Mouse (Mus musculus) embryonic facial prominence, embryonic 11.5 days (tissue): ENCODE measurements at regions not wholly inside any gene's neighbourhood (a gene's known extent, or its start where the extent isn't known, plus 50 kb on each side); places are given as distances from the start of the nearest gene placed in this dataset.

Source experiments
- ATAC-seq: fragments of 200-750 bp; cut with Nextera tagmentation; replicated peaks from 2 replicates; pipeline ENCODE4 v1.8.0; 2017; ENCODE audit warnings: low read depth; ENCODE audit not compliant: insufficient number of reproducible peaks, low FRiP score, low TSS enrichment
- DNase-seq: peaks from one replicate; pipeline ENCODE4 v3.0.0-alpha.2; 2015; ENCODE audit warnings: low spot score
- H3K27ac ChIP-seq: fragments of 300-500 bp; sonication (generic); replicated peaks from 2 replicates; pipeline ENCODE4 v1.5.1; 2014; ENCODE audit warnings: mild to moderate bottlenecking, low read depth, low read length, control low read depth
- H3K27me3 ChIP-seq: fragments of 300-500 bp; sonication (generic); 2 replicates; pipeline ENCODE4 v1.6.1; 2014; ENCODE audit warnings: mild to moderate bottlenecking, low read length, moderate library complexity, mixed read lengths; ENCODE audit not compliant: control insufficient read depth, insufficient read depth
- H3K36me3 ChIP-seq: fragments of 300-500 bp; sonication (generic); replicated peaks from 2 replicates; pipeline ENCODE4 v1.6.1; 2014; ENCODE audit warnings: low read depth, mild to moderate bottlenecking, low read length, moderate library complexity, mixed read lengths; ENCODE audit not compliant: control insufficient read depth, insufficient read depth
- H3K4me1 ChIP-seq: fragments of 300-500 bp; sonication (generic); 2 replicates; pipeline ENCODE4 v1.6.1; 2014; ENCODE audit warnings: low read length, mixed read lengths; ENCODE audit not compliant: control insufficient read depth, insufficient read depth
- H3K4me2 ChIP-seq: fragments of 300-500 bp; sonication (generic); 2 replicates; pipeline ENCODE4 v1.6.1; 2014; ENCODE audit warnings: low read depth, mild to moderate bottlenecking, control low read depth, low read length, moderate library complexity
- H3K4me3 ChIP-seq: fragments of 300-500 bp; sonication (generic); 2 replicates; pipeline ENCODE4 v1.5.1; 2014; ENCODE audit warnings: low read depth, low read length, control low read depth
- H3K9ac ChIP-seq: fragments of 300-500 bp; sonication (generic); replicated peaks from 2 replicates; pipeline ENCODE4 v1.6.1; 2014; ENCODE audit warnings: mild to moderate bottlenecking, control low read depth, low read length
- H3K9me3 ChIP-seq: fragments of 300-500 bp; sonication (generic); replicated peaks from 2 replicates; pipeline ENCODE4 v1.6.1; 2016; ENCODE audit warnings: mild to moderate bottlenecking, low read length, inconsistent platforms, mixed read lengths; ENCODE audit not compliant: control insufficient read depth
- WGBS: fragments of 180-500 bp; shearing (Covaris S2); extraction: QIAGEN DNeasy Blood & Tissue Kit; methylation state at CpG from one replicate; pipeline ENCODE4 v1.1.7; 2014; 5-methylcytosine and 5-hydroxymethylcytosine counted together

- ATAC-seq: no peak
Observed at GRCm38 (mm10) chr13:118849541-118849940, 179.9 kb downstream of the Fgf10 start.

GRCm38 (mm10) chr13:118850708-118851107, 181.1 kb downstream of the Fgf10 start:
- DNase-seq (peak; percentile 60), ATAC-seq (no peak)
- no peaks in the 10 kb centered on the region for H3K9me3 ChIP-seq
- no peak overlapping the region for H3K27ac ChIP-seq
- no peak overlapping the region for H3K4me2 ChIP-seq
- H3K9ac ChIP-seq: no peak overlapping the region
- H3K4me1 ChIP-seq: no peaks in the 10 kb centered on the region
- H3K27me3 ChIP-seq: no peaks in the 10 kb centered on the region
- H3K36me3 ChIP-seq: no peaks in the 10 kb centered on the region
- H3K4me3 ChIP-seq: no peak overlapping the region
- WGBS: 59% methylated on average over 8 of the region's 8 CpGs

More at GRCm38 (mm10) chr13:118849541-118849940, 179.9 kb downstream of the Fgf10 start:
- Histone ChIP-seq H3K27me3 (no peaks in the 10 kb centered on the region), H3K4me1 (no peaks in the 10 kb centered on the region), H3K9me3 (no peaks in the 10 kb centered on the region), H3K9ac (no peak overlapping the region), H3K4me2 (no peak overlapping the region), H3K36me3 (no peaks in the 10 kb centered on the region), H3K27ac (no peak overlapping the region), H3K4me3 (no peak overlapping the region)
- WGBS: 83% methylated on average over 5 of the region's 5 CpGs
- DNase-seq: no peak

- Histone ChIP-seq H3K36me3 (no peaks in the 10 kb centered on the region), H3K4me3 (no peak overlapping the region), H3K9me3 (no peaks in the 10 kb centered on the region), H3K27ac (no peak overlapping the region), H3K9ac (no peak overlapping the region), H3K27me3 (no peaks in the 10 kb centered on the region), H3K4me1 (no peaks in the 10 kb centered on the region), H3K4me2 (no peak overlapping the region)
- DNase-seq (peak; percentile 69), ATAC-seq (peak; percentile 79; the same call in 1 of the 2 replicates)
- 35% methylated on average over 9 of the region's 9 CpGs for WGBS
Observed at GRCm38 (mm10) chr13:118886339-118886810, 216.8 kb downstream of the Fgf10 start.

GRCm38 (mm10) chr13:118895079-118895478, 225.5 kb downstream of the Fgf10 start:
- Histone ChIP-seq H3K9me3 (no peaks in the 10 kb centered on the region), H3K36me3 (no peaks in the 10 kb centered on the region), H3K4me3 (no peak overlapping the region), H3K27me3 (no peaks in the 10 kb centered on the region), H3K4me2 (no peak overlapping the region), H3K9ac (no peak overlapping the region), H3K4me1 (no peaks in the 10 kb centered on the region), H3K27ac (no peak overlapping the region)
- DNase-seq (no peak), ATAC-seq (no peak)
- WGBS: 65% methylated on average over 4 of the region's 4 CpGs

GRCm38 (mm10) chr13:118901950-118902349, 232.4 kb downstream of the Fgf10 start:
- no peaks in the 10 kb centered on the region for H3K4me1 ChIP-seq

GRCm38 (mm10) chr13:118910351-118910750, 240.8 kb downstream of the Fgf10 start:
- Histone ChIP-seq H3K36me3 (no peaks in the 10 kb centered on the region), H3K27ac (no peak overlapping the region), H3K4me1 (no peaks in the 10 kb centered on the region), H3K4me2 (no peak overlapping the region), H3K27me3 (no peaks in the 10 kb centered on the region), H3K9ac (no peak overlapping the region), H3K9me3 (no peaks in the 10 kb centered on the region), H3K4me3 (no peak overlapping the region)
- DNase-seq: no peak
- WGBS: 79% methylated on average over 2 of the region's 2 CpGs
- ATAC-seq: no peak

More at GRCm38 (mm10) chr13:118901950-118902349, 232.4 kb downstream of the Fgf10 start:
- DNase-seq: no peak
- Histone ChIP-seq H3K9ac (no peak overlapping the region), H3K9me3 (no peaks in the 10 kb centered on the region), H3K4me2 (no peak overlapping the region), H3K36me3 (no peaks in the 10 kb centered on the region), H3K27ac (no peak overlapping the region), H3K4me3 (no peak overlapping the region), H3K27me3 (no peaks in the 10 kb centered on the region)
- no peak for ATAC-seq
- 92% methylated on average over 2 of the region's 2 CpGs for WGBS

GRCm38 (mm10) chr13:118940786-118941185, 271.2 kb downstream of the Fgf10 start:
- 83% methylated on average over 3 of the region's 3 CpGs for WGBS
- Histone ChIP-seq H3K9ac (no peak overlapping the region), H3K27me3 (no peaks in the 10 kb centered on the region), H3K36me3 (no peaks in the 10 kb centered on the region), H3K4me1 (no peaks in the 10 kb centered on the region), H3K27ac (no peak overlapping the region), H3K4me2 (no peak overlapping the region), H3K9me3 (no peaks in the 10 kb centered on the region), H3K4me3 (no peak overlapping the region)
- DNase-seq (no peak), ATAC-seq (no peak)

- ATAC-seq: no peak
- whole genome bisulfite sequencing: 75% methylated on average over 3 of the region's 3 CpGs
Observed at GRCm38 (mm10) chr13:118966120-118966676, 296.6 kb downstream of the Fgf10 start.

More at GRCm38 (mm10) chr13:118966120-118966676, 296.6 kb downstream of the Fgf10 start:
- no peak overlapping the region for H3K4me2 ChIP-seq
- H3K36me3 ChIP-seq: no peaks in the 10 kb centered on the region
- no peaks in the 10 kb centered on the region for H3K27me3 ChIP-seq
- H3K9ac ChIP-seq: no peak overlapping the region
- H3K9me3 ChIP-seq: no peaks in the 10 kb centered on the region
- H3K27ac ChIP-seq: no peak overlapping the region
- no peak overlapping the region for H3K4me3 ChIP-seq
- no peaks in the 10 kb centered on the region for H3K4me1 ChIP-seq
- no peak for DNase-seq
